Mouse (Mus musculus): ENCODE measurements around the gene Cntnap5c. TPM values are rescaled to one million over a fixed set of nuclear protein-coding genes. Genes with fewer than 3 reads are reported as not detected.

Gene Cntnap5c
- total and polyA plus RNA-seq, 3 experiments = not detected

GRCm38 (mm10) chr17:58351310-58351709 is 581.9 kb downstream of the Cntnap5c start:
- DNase-seq (ENCODE audit: extremely low read depth) = no peak
- no peak overlapping the region for H3K27ac ChIP-seq (ENCODE audit: insufficient read depth, low read depth)
- TF ChIP-seq ETS1 (conservative IDR thresholded peaks at IDR 0.05; ENCODE audit: low read depth, low read length) (no peak), JUND (conservative IDR thresholded peaks at IDR 0.05; ENCODE audit: low read depth, low read length) (no peak), SIN3A (IDR thresholded peaks at IDR 0.05; ENCODE audit: low read length) (no peak), ELF1 (IDR thresholded peaks at IDR 0.05; ENCODE audit: low read depth, low read length) (no peak), MEF2A (IDR thresholded peaks at IDR 0.05; ENCODE audit: borderline replicate concordance, low read depth, low read length) (no peak), ZKSCAN1 (IDR thresholded peaks at IDR 0.05; ENCODE audit: borderline replicate concordance, low read depth, low read length) (no peak), ZNF384 (IDR thresholded peaks at IDR 0.05; ENCODE audit: low read depth, low read length) (no peak), KAT2A (IDR thresholded peaks at IDR 0.05; ENCODE audit: insufficient replicate concordance, low read length) (no peak), JUN (IDR thresholded peaks at IDR 0.05; ENCODE audit: insufficient read depth, low read depth, low read length) (no peak), MAFK (IDR thresholded peaks at IDR 0.05; ENCODE audit: insufficient replicate concordance, low read length) (no peak), ZC3H11A (IDR thresholded peaks at IDR 0.05; ENCODE audit: low read depth, low read length) (no peak), HCFC1 (IDR thresholded peaks at IDR 0.05; ENCODE audit: low read depth, low read length) (no peak), CHD1 (IDR thresholded peaks at IDR 0.05; ENCODE audit: low read depth, low read length) (no peak), BHLHE40 (IDR thresholded peaks at IDR 0.05; ENCODE audit: low read depth, low read length) (no peak), PAX5 (IDR thresholded peaks at IDR 0.05; ENCODE audit: low read length) (no peak), ZMIZ1 (IDR thresholded peaks at IDR 0.05; ENCODE audit: low read depth, low read length) (no peak), UBTF (IDR thresholded peaks at IDR 0.05; ENCODE audit: low read depth, low read length) (no peak), TCF12 (IDR thresholded peaks at IDR 0.05; ENCODE audit: low read depth, low read length) (no peak)
- H3K4me1 ChIP-seq (ENCODE audit: control insufficient read depth in 1 of 2, insufficient read depth in 2 of 2) = no peaks in the 10 kb centered on the region
- H3K9ac ChIP-seq (ENCODE audit: insufficient read depth, low read depth) = no peak overlapping the region
- in situ Hi-C loops (cut with MboI; ENCODE audit: low pct_ligation_motif_present, low pct_unique_long_range_greater_than_20kb, low sequenced_read_pairs) = no loop called here
- peaks cover 5% of the 10 kb centered on the region for H3K9me3 ChIP-seq (replicated peaks; ENCODE audit: low read length)
- H3K27me3 ChIP-seq (replicated peaks) = no peaks in the 10 kb centered on the region
- H3K4me2 ChIP-seq (ENCODE audit: insufficient read depth, low read depth, poor library complexity, severe bottlenecking) = no peak overlapping the region
- dilution Hi-C loops (cut with MboI; ENCODE audit: extremely low pct_ligation_motif_present, extremely low pct_unique_long_range_greater_than_20kb, low sequenced_read_pairs) = no loop called here
- H3K36me3 ChIP-seq (replicated peaks in 1 of 2; ENCODE audit: control insufficient read depth in 1 of 2, insufficient read depth in 1 of 2, low read length in 1 of 2) = no peaks in the 10 kb centered on the region
- H3K4me3 ChIP-seq (replicated peaks in 1 of 3; ENCODE audit: low read depth in 2 of 3, low read length in 2 of 3, poor library complexity in 1 of 3) = no peak overlapping the region
- H3K79me2 ChIP-seq (replicated peaks; ENCODE audit: control insufficient read depth, extremely low read depth, insufficient read depth, poor library complexity, severe bottlenecking) = no peaks in the 10 kb centered on the region

- Histone ChIP-seq H3K79me2 (replicated peaks; ENCODE audit: control insufficient read depth, extremely low read depth, insufficient read depth, poor library complexity, severe bottlenecking) (no peaks in the 10 kb centered on the region), H3K4me1 (ENCODE audit: control insufficient read depth in 1 of 2, insufficient read depth in 2 of 2) (no peaks in the 10 kb centered on the region), H3K27ac (ENCODE audit: insufficient read depth, low read depth) (no peak overlapping the region), H3K9ac (ENCODE audit: insufficient read depth, low read depth) (no peak overlapping the region), H3K4me2 (ENCODE audit: insufficient read depth, low read depth, poor library complexity, severe bottlenecking) (no peak overlapping the region), H3K9me3 (replicated peaks; ENCODE audit: low read length) (peaks cover 7% of the 10 kb centered on the region), H3K4me3 (replicated peaks in 1 of 3; ENCODE audit: low read depth in 2 of 3, low read length in 2 of 3, poor library complexity in 1 of 3) (no peak overlapping the region), H3K36me3 (replicated peaks in 1 of 2; ENCODE audit: control insufficient read depth in 1 of 2, insufficient read depth in 1 of 2, low read length in 1 of 2) (no peaks in the 10 kb centered on the region), H3K27me3 (replicated peaks) (no peaks in the 10 kb centered on the region)
- dilution Hi-C loops (cut with MboI; ENCODE audit: extremely low pct_ligation_motif_present, extremely low pct_unique_long_range_greater_than_20kb, low sequenced_read_pairs) = no loop called here
- no peak for DNase-seq (ENCODE audit: extremely low read depth)
- TF ChIP-seq SIN3A (IDR thresholded peaks at IDR 0.05; ENCODE audit: low read length) (no peak), MAZ (IDR thresholded peaks at IDR 0.05; ENCODE audit: low read depth, low read length) (no peak), BHLHE40 (IDR thresholded peaks at IDR 0.05; ENCODE audit: low read depth, low read length) (no peak), MEF2A (IDR thresholded peaks at IDR 0.05; ENCODE audit: borderline replicate concordance, low read depth, low read length) (no peak), USF1 (IDR thresholded peaks at IDR 0.05; ENCODE audit: low read depth, low read length) (no peak), RCOR1 (conservative IDR thresholded peaks at IDR 0.05; ENCODE audit: low read depth, low read length) (no peak), E2F4 (IDR thresholded peaks at IDR 0.05; ENCODE audit: insufficient replicate concordance, low read depth, low read length) (no peak), CHD2 (IDR thresholded peaks at IDR 0.05; ENCODE audit: low read length) (no peak), ZKSCAN1 (IDR thresholded peaks at IDR 0.05; ENCODE audit: borderline replicate concordance, low read depth, low read length) (no peak), NELFE (IDR thresholded peaks at IDR 0.05; ENCODE audit: low read depth, low read length) (no peak), RAD21 (IDR thresholded peaks at IDR 0.05; ENCODE audit: low read depth, low read length) (no peak), GABPA (IDR thresholded peaks at IDR 0.05; ENCODE audit: insufficient replicate concordance, low read depth, low read length) (no peak), ETS1 (conservative IDR thresholded peaks at IDR 0.05; ENCODE audit: low read depth, low read length) (no peak), TCF12 (IDR thresholded peaks at IDR 0.05; ENCODE audit: low read depth, low read length) (no peak), SMC3 (IDR thresholded peaks at IDR 0.05; ENCODE audit: low read depth, low read length) (no peak), JUN (IDR thresholded peaks at IDR 0.05; ENCODE audit: insufficient read depth, low read depth, low read length) (no peak)
- in situ Hi-C loops (cut with MboI; ENCODE audit: low pct_ligation_motif_present, low pct_unique_long_range_greater_than_20kb, low sequenced_read_pairs) = no loop called here
Observed at GRCm38 (mm10) chr17:58356224-58356623, 586.9 kb downstream of the Cntnap5c start.

Data from CH12.LX (cell line).